Mouse (Mus musculus) liver, postnatal 0 days (tissue): ENCODE measurements at regions not wholly inside any gene's neighbourhood (a gene's known extent, or its start where the extent isn't known, plus 50 kb on each side); places are given as distances from the start of the nearest gene placed in this dataset.

ENCODE experiments used
- CTCF ChIP-seq: sonication (generic); IDR thresholded peaks from 2 replicates; pipeline ENCODE4 v1.5.1; 2016; ENCODE audit warnings: antibody characterized with exemption, low read depth
- EP300 ChIP-seq: IDR thresholded peaks from 2 replicates; pipeline ENCODE4 v1.6.1; 2016; ENCODE audit warnings: antibody characterized with exemption, low read depth, mild to moderate bottlenecking

GRCm38 (mm10) chr7:36207525-36208260 is 404.9 kb upstream of the Zfp507 start:
- TF ChIP-seq CTCF, result no peak
- no peak for TF ChIP-seq EP300
